Mouse (Mus musculus) left cerebral cortex, adult 18-20 months (tissue): ENCODE results near the gene Alpk3. TPM values are rescaled to one million over a fixed set of nuclear protein-coding genes. Genes with fewer than 3 reads are reported as not detected.

Source experiments
- DNase-seq, 2 experiments: peaks; one replicate each; pipeline ENCODE4 v3.0.0; 2021 to 2022; ENCODE audit warnings: low spot score in 2 of 2, mixed read lengths in 1 of 2
- total RNA-seq, 2 experiments: library from RNA; stranded (reverse); gene quantifications; 2 replicates each; pipeline ENCODE4 v1.2.3; 2021

Gene Alpk3
- total RNA-seq, 2 experiments from 2014 or later = 0.23 to 0.30 TPM

DNA sequence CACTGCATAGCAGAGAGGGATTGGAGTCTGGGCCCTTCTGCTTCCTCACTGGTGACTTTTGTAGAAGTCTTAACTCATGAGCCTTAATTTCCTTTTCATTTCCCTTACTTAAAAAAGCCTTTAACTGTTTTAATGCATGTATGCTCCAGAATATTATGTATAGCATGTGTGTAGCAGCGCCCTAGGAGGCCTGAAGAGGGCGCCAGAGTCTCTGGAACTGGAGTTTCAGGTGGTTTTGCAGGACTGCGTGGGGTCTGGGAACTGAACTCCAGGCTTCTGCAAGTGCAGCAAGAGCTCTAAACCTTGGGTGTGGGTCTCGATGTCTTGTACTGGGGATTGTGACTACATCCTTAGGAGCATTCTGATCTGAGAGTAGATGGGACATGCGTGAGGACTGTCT is 15.9 kb downstream of the Alpk3 start:
- no peak for DNase-seq

DNA sequence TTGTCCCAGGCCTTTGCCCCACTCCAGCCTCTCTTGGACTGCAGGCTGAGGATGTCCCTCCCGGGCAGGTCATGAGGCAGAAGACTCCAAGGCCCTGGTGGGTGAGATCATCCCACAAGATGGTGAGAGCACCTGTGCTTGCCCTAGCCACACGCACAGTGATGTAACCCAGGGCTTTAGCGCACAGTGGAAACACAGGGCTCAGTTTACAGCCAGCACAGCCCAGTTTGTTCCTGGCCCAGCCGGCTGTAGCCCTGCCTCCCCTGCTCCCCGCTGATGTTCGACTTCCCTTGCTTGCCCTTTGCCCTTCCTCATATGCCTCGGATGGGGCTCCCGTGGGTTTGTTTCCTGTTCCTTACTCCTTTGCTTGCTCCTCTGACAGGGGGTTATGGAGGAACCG is 17.1 kb downstream of the Alpk3 start:
- DNase-seq = no peak

DNA sequence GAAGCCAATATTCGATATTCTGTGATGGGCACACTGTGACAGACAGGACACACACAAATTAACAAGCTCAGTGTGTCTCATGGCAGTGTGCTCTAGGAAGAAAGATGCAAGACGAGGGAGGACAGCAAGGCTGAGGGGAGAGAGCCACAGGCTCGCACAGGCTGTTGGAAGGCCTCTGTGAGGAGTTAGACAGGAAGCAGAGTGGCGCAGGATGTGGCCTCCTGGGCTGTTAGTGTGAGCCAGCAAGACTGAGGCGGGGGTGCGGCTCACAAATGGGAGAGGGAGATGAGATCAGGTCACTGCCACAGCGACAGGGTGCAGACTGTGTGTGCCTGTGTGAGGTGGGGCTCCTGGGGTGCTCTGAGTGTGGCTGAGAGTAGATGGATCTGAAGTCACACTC is 17.9 kb downstream of the Alpk3 start:
- DNase-seq = no peak

DNA sequence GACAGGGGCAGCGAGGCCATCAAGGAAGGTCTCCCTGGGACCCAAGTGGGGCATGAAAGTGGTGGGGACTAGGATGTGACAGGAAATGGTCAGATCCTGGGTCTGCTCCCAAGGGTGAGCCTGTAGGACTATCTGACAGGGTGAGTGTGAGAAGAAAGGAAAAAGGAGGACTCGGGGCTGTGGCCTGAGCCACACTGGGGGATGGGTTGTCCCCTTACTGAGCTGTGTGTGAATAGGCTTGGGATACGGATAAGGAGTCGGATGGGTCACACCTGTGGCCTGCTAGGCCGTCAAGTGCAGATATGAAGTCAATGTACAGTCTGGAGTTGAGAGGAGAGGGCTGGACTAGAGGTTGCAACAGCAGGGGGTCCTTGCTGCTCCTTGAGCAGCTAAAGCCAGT is 18.3 kb downstream of the Alpk3 start:
- DNase-seq = no peak

- DNase-seq = no peak
Observed at GRCm38 (mm10) chr7:81077009-81077408, 19.6 kb downstream of the Alpk3 start.

DNA sequence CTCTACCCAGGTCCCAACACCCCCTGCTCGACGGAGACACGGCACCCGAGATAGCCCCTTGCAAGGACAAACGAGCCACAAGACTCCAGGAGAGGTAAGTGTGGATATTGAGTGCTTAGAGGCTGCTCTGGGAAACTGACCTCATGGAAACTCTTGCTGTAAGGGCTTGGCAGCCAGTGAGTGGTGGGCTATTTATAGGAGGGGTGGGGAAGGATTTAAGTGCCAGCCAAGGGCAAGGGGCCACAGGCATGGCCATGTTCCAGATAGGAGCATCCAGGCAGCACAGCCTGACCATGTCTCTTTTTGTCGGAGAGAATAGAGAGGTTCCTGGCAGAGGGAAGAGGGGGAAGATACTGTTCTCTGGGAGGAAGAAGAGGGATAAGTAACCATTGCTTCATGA is 21.3 kb downstream of the Alpk3 start:
- DNase-seq = no peak

GRCm38 (mm10) chr7:81093420-81093965 is 36.1 kb downstream of the Alpk3 start:
- DNase-seq = no peak

GRCm38 (mm10) chr7:81094104-81094757 is 36.8 kb downstream of the Alpk3 start:
- DNase-seq = no peak

DNA sequence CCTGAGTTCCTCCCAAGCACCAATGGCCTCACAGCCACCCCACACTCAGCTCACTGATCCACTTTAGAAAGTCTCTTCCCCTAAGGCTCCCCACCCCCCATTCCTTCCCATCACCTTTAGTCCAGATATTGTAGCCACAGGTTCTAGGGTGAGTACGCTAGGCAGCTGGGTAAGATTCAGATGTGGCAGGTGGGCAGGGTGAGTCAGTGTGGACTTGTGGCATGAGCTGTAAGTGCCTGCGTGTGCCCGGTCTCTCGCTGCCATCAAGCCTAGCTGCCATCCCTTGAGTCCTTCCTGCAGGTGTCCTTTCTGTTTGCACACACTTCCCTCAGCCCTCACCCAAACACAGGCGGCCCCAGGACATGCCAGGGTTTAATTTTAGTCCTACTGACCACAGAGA is 42.9 kb downstream of the Alpk3 start:
- no peak for DNase-seq

DNA sequence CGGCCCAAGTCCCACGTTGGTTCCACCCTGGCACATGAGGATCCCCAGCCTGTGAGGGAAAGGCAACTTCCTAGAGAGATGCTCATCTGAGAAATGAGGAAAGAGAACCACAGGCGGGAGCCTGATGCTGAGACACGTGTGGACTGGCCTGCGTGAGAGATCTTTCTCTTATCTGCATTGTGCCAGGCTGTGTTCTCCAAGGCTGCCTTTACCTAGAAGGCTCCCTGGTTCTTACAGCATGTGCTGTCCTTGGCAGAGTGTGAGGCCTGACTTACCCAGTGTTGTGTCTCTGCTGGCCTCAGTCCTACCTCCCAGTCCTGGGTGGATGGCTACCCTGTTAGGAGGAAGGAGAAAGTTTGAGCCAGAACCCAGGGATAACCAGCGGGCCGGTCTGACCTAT is 45.5 kb downstream of the Alpk3 start:
- DNase-seq = no peak

GRCm38 (mm10) chr7:81105525-81105924 is 48.1 kb downstream of the Alpk3 start:
- DNase-seq = no peak

DNA sequence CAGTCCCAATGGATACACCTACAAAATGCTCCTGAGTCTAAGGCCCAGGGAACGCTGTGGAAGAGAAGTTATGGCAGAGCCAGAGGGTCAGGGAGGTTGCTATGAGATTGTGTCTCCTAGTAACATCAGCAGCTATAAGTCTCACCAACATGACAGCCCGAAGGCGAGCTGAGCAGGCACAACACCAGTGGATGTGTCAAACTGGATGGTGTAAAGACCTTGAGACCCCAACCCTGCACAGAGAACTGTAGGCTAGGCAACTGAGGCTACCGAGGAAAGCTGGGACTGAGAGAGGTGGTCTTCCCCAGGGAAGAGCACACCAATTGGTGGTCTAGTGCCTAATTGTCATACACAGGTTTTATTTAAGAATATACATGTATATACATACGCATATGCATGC is 50.8 kb downstream of the Alpk3 start:
- DNase-seq = no peak

DNA sequence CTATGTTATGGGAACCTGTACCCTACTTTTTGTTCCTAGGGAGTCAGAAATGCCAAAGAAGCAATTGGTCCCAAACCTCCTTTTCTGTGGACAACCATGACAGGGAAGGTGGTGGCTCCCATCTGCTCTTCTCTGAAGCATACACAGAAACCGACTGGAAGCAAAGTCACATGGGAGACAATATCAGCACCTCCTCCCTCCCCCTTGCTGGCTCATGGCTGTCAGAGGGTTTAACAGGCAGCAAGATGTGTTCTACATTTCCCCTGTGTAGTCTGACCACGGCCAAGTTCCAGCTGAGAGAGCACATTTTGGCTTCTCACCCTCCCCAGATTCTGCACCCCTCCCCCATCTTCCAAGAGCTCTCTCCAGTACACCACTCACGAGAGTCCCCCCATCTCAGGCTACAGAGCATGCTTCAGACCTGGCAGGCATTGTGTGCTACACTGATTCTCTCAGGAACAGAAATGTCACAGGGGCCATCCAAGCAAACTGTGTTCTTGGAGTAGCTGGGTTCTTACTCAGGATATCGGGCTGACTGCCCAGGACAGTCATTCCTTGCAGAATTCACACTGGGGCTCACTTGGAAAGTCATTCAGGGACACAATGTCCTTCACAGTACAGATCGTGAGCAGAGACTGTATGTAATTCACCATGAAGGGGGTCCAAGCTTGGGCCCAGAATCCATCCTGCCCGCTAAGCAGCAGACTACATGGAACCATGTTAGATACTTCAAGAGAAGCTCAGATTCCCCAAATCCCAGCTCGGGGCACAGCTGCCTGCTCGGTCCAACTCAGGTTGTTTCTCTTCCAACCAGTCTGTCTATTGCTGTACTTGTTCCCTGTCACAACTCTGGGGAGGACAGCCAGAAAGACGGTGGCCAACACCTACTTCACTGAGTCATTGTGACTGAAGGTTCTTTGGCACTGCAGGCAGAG is 52.6 kb downstream of the Alpk3 start:
- no peak for DNase-seq

DNA sequence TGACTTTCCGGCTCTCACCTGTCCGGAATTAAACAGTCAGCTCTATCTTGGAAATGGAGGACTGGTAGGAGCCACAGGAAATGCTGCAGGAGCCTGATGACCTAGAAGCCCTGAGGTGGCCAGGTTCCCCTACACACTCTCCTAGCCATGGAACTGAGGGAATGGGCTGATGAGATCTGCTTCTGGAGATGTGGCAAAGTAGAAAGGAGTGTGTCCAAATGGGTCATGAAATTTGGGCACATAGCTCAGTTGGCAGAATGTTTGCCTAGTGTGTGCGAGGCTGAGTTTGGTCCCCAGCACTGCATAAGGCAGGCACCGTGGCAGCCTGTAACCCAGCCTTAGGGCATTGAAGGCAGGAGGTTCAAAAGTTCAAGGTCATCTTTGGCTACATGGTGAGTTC is 53.4 kb downstream of the Alpk3 start:
- no peak for DNase-seq

- DNase-seq = no peak
Observed at GRCm38 (mm10) chr7:81111729-81112128, 54.3 kb downstream of the Alpk3 start.

- DNase-seq = no peak
Observed at GRCm38 (mm10) chr7:81112686-81113360, 55.4 kb downstream of the Alpk3 start.

- no peak for DNase-seq
Observed at GRCm38 (mm10) chr7:81114555-81114954, 57.2 kb downstream of the Alpk3 start, which contains the start of gene Slc28a1. Gene Slc28a1 (plus strand): TSS chr7:81114799.

DNA sequence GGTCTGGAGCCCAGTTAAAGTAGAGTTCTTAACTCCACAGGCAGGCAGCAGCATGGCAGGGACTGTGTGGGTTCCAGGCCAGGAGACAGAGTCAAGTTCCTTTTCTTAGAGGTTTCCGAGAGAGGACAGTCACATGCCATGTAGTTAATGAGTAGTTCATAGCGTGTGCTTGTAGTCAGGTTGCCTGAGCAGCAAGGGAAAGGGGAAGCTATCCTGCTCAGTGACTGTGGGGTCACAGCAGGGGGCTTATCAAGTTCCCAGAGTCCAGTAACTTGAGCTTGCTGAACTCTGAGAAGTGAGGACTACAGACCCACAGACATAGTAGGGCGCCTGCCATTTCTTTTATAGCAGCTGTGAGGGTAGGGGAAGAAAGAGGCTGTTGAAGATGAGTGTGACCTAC is 63.7 kb downstream of the Alpk3 start:
- no peak for DNase-seq

- DNase-seq = no peak
Observed at GRCm38 (mm10) chr7:81122808-81123207, 65.4 kb downstream of the Alpk3 start.

GRCm38 (mm10) chr7:81123553-81123952 is 66.2 kb downstream of the Alpk3 start:
- no peak for DNase-seq

DNA sequence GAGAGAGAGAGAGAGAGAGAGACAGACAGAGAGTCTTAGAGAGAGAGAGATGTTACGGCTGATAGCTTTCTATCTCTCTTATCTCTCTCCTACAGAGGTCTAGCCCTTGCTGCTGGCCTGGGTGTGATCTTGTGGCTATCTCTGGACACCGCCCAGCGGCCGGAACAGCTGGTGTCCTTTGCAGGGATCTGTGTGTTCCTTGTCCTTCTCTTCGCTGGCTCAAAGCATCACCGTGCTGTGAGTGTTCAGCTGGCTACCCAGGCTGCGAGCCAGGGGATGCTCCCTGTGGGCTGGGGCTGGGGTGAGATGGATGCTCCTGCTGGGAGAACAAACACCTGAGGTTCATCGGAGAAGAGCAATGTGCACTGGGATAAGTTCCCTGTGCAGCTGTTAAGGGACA is 67.4 kb downstream of the Alpk3 start:
- DNase-seq = no peak
